Mouse (Mus musculus): ENCODE measurements around the gene Olfr1438-ps1. TPM values are rescaled to one million over a fixed set of nuclear protein-coding genes. Genes with fewer than 3 reads are reported as not detected.

The Olfr1438-ps1 gene
- total RNA-seq (2023) = not detected

GRCm38 (mm10) chr19:12335810-12336209 is at the start of gene Olfr1438-ps1:
TSS of gene Olfr1438-ps1 (minus strand) at chr19:12335910.

DNA sequence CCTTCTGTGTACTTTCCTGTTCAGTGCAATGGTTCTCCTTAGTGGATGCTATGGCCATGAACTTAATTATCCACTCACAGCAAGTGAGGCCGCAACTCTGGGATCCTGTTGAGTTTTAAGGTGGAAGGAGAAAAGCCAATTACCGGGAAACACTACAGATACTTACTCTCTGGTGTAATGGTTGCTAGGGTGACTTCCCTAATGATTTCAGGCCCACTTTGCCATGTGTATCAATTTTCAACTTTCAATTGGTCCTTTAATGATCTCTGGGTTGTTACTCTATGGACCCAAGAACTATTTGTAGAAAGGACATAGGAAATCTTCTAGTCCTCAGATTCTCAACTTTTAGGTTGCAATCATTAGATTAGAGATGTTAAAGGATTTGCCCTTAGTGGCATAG is 10.7 kb downstream of the Olfr1438-ps1 start, which contains the start of gene Olfr1437:
Olfr1437 (minus strand) TSS at position 101 of the 400 bp plus-strand sequence.

GRCm38 (mm10) chr19:12299030-12299429 is 36.7 kb downstream of the Olfr1438-ps1 start, which contains the start of gene Olfr1436:
TSS of gene Olfr1436 (minus strand) at chr19:12299130.

DNA sequence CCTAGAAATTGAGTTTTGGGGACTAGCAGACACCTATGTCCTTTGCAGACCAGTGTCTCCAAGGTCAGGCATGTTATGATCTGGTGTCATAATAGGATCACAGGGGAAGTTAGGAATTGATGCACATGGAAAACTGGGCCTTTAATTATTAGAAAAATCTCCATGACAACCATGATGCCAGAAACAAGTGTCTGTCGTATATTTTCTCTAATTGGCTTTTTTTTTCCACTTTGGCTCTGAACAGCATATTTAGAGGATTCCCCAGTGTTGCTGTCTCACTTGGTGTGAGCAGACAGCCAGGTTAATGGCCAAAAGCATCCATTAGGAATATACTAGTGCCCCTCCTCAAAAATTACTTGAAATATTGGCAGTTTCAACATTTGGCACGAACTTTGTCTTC is 56.2 kb downstream of the Olfr1438-ps1 start, which contains the start of gene Olfr1434:
Olfr1434 (plus strand) TSS at position 301 of the 400 bp plus-strand sequence.

Other genes with a start within 250 kb of the Olfr1438-ps1 start
- not detected for gene Olfr1426, start 243.9 kb downstream of the Olfr1438-ps1 start, total RNA-seq (2023)
- gene Olfr1427, start 232.6 kb downstream of the Olfr1438-ps1 start, total RNA-seq (2023) = not detected
- gene Olfr1428, start 220.0 kb downstream of the Olfr1438-ps1 start, total RNA-seq (2023) = not detected
- not detected for gene Olfr76, start 212.7 kb downstream of the Olfr1438-ps1 start, total RNA-seq (2023)
- not detected for gene Olfr1555-ps1, start 165.8 kb downstream of the Olfr1438-ps1 start, total RNA-seq (2023)
- not detected for gene Olfr1431, start 135.3 kb downstream of the Olfr1438-ps1 start, total RNA-seq (2023)
- not detected for gene Olfr1432, start 103.3 kb downstream of the Olfr1438-ps1 start, total RNA-seq (2023)
- not detected for gene Olfr262, start 94.3 kb downstream of the Olfr1438-ps1 start, total RNA-seq (2023)
- gene Olfr235, start 74.9 kb downstream of the Olfr1438-ps1 start, total RNA-seq (2023) = not detected
- gene Olfr1434, start 56.1 kb downstream of the Olfr1438-ps1 start, total RNA-seq (2023) = not detected
- not detected for gene Olfr1436, start 36.8 kb downstream of the Olfr1438-ps1 start, total RNA-seq (2023)
- gene Olfr1437, start 10.8 kb downstream of the Olfr1438-ps1 start, total RNA-seq (2023) = not detected
- not detected for gene Olfr1440, start 51.4 kb upstream of the Olfr1438-ps1 start, total RNA-seq (2023)
- gene Olfr1441, start 81.5 kb upstream of the Olfr1438-ps1 start, total RNA-seq (2023) = not detected
- gene Pfpl, start 92.0 kb upstream of the Olfr1438-ps1 start, total RNA-seq (2023) = not detected
- gene Mpeg1, start 124.9 kb upstream of the Olfr1438-ps1 start, total RNA-seq (2023) = 15.2 TPM
- gene Dtx4, start 165.5 kb upstream of the Olfr1438-ps1 start, total RNA-seq (2023) = 6.8 TPM
- gene Fam111a, start 209.8 kb upstream of the Olfr1438-ps1 start, total RNA-seq (2023) = 27.1 TPM